In the genomic region with DNA sequence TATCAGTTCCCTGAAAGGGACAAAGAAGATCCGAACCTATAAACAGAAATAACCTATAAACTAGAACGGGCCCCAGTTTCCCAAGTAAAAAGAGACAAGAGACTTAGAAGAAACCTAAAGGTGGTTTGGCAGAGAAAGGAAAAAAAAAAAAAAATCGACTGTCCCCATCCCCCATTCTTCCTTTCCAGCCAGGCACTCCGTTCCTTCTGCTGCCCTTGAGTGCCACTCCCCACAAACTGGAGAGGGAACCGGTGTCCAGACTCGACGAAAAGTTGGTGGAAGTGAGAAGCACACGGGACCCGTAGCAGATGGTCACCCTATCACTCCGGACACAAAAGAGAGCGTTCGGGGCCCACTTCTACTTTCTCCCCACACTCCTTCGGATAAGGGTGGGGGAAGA, we compare ENCODE assay signal across 8 mouse cellular contexts. TPM values are rescaled to one million over a fixed set of nuclear protein-coding genes. Genes with fewer than 3 reads are reported as not detected.
DNase-seq lines count a peak whose midpoint lies in the region; ATAC-seq lines count a peak whose summit lies in the region.

No protein-coding gene starts in this region.

- DNase-seq in neural tube, embryonic 11.5 days (ENCODE audit: low spot score), result no peak
- DNase-seq in neural tube, embryonic 10.5 days (ENCODE audit: extremely low spot score, low spot score), result no peak
- DNase-seq in limb, embryonic 11.5 days (ENCODE audit: low spot score), result no peak
- no peak for DNase-seq in right cerebral cortex, adult 2 months (ENCODE audit: low spot score in 2 of 2)
- no peak for DNase-seq in gastrocnemius, postnatal 14 days

- H3K36me3 ChIP-seq in neural tube, embryonic 11.5 days (ENCODE audit: control insufficient read depth, insufficient read depth, low read length), result peaks cover 11% of the 10 kb centered on the region
- peaks cover 34% of the 10 kb centered on the region for H3K36me3 ChIP-seq in embryonic facial prominence, embryonic 12.5 days
- H3K36me3 ChIP-seq in limb, embryonic 11.5 days (ENCODE audit: control insufficient read depth, insufficient read depth, low read length), result peaks cover 11% of the 10 kb centered on the region
- peaks cover 21% of the 10 kb centered on the region for H3K36me3 ChIP-seq in midbrain, embryonic 16.5 days (ENCODE audit: control insufficient read depth, insufficient read depth, low read length)

- peak overlapping the region; percentile 91 for H3K9ac ChIP-seq in neural tube, embryonic 11.5 days (ENCODE audit: low read length)
- H3K9ac ChIP-seq in embryonic facial prominence, embryonic 12.5 days, result peak overlapping the region; percentile 97
- H3K9ac ChIP-seq in limb, embryonic 11.5 days (ENCODE audit: low read length), result peak overlapping the region; percentile 93
- peak overlapping the region; percentile 98 for H3K9ac ChIP-seq in midbrain, embryonic 16.5 days (ENCODE audit: low read depth, low read length)

- peak overlapping the region; percentile 83 for H3K4me2 ChIP-seq in neural tube, embryonic 11.5 days (ENCODE audit: low read depth)
- H3K4me2 ChIP-seq in embryonic facial prominence, embryonic 12.5 days (replicated peaks), result peak overlapping the region; percentile 79
- peak overlapping the region; percentile 64 for H3K4me2 ChIP-seq in limb, embryonic 11.5 days (ENCODE audit: low read depth, severe bottlenecking)
- peak overlapping the region; percentile 68 for H3K4me2 ChIP-seq in midbrain, embryonic 16.5 days (ENCODE audit: low read length)

- no peaks in the 10 kb centered on the region for H3K9me3 ChIP-seq in neural tube, embryonic 11.5 days (ENCODE audit: control insufficient read depth, low read length)
- peaks cover 16% of the 10 kb centered on the region for H3K9me3 ChIP-seq in embryonic facial prominence, embryonic 12.5 days
- peaks cover 3% of the 10 kb centered on the region; the same call in 1 of the 2 replicates for H3K9me3 ChIP-seq in limb, embryonic 11.5 days (ENCODE audit: control insufficient read depth, low read length)
- H3K9me3 ChIP-seq in midbrain, embryonic 16.5 days (replicated peaks; ENCODE audit: control insufficient read depth, low read length, poor library complexity, severe bottlenecking), result peaks cover 7% of the 10 kb centered on the region

- peaks cover 6% of the 10 kb centered on the region; the same call in 1 of the 2 replicates for H3K4me1 ChIP-seq in neural tube, embryonic 11.5 days (ENCODE audit: control insufficient read depth, insufficient read depth, low read length)
- peaks cover 25% of the 10 kb centered on the region for H3K4me1 ChIP-seq in embryonic facial prominence, embryonic 12.5 days
- H3K4me1 ChIP-seq in limb, embryonic 11.5 days (ENCODE audit: control insufficient read depth, insufficient read depth, low read length), result peaks cover 12% of the 10 kb centered on the region
- H3K4me1 ChIP-seq in midbrain, embryonic 16.5 days (ENCODE audit: control insufficient read depth, insufficient read depth, low read length), result peaks cover 34% of the 10 kb centered on the region

- no peak for ATAC-seq in neural tube, embryonic 11.5 days (ENCODE audit: insufficient read depth, low FRiP score, low TSS enrichment)
- no peak for ATAC-seq in embryonic facial prominence, embryonic 12.5 days (ENCODE audit: insufficient number of reproducible peaks, insufficient read depth, low FRiP score, low TSS enrichment)
- no peak for ATAC-seq in limb, embryonic 11.5 days (ENCODE audit: insufficient number of reproducible peaks, low FRiP score, low TSS enrichment, low read depth)
- no peak for ATAC-seq in midbrain, embryonic 16.5 days
- ATAC-seq in erythroid progenitor cell, adult 5-6 weeks (replicated peaks; ENCODE audit: low FRiP score, poor library complexity, severe bottlenecking), result no peak

- no peaks in the 10 kb centered on the region for H3K27me3 ChIP-seq in neural tube, embryonic 11.5 days (ENCODE audit: control insufficient read depth, insufficient read depth, low read length)
- H3K27me3 ChIP-seq in embryonic facial prominence, embryonic 12.5 days, result no peaks in the 10 kb centered on the region
- no peaks in the 10 kb centered on the region for H3K27me3 ChIP-seq in limb, embryonic 11.5 days (ENCODE audit: control insufficient read depth, insufficient read depth, low read length)
- no peaks in the 10 kb centered on the region for H3K27me3 ChIP-seq in midbrain, embryonic 16.5 days (ENCODE audit: control insufficient read depth, insufficient read depth, low read depth, low read length)

- 5% methylated on average over 13 of the region's 13 CpGs for WGBS in neural tube, embryonic 11.5 days
- WGBS in embryonic facial prominence, embryonic 12.5 days, result 8% methylated on average over 13 of the region's 13 CpGs
- WGBS in limb, embryonic 11.5 days, result 7% methylated on average over 13 of the region's 13 CpGs
- 7% methylated on average over 13 of the region's 13 CpGs for WGBS in midbrain, embryonic 16.5 days

- peak overlapping the region; percentile 98 for H3K4me3 ChIP-seq in neural tube, embryonic 11.5 days (ENCODE audit: low read depth, low read length)
- H3K4me3 ChIP-seq in embryonic facial prominence, embryonic 12.5 days, result peak overlapping the region; percentile 84
- H3K4me3 ChIP-seq in limb, embryonic 11.5 days (ENCODE audit: low read depth, low read length), result peak overlapping the region; percentile 99
- H3K4me3 ChIP-seq in midbrain, embryonic 16.5 days (ENCODE audit: low read depth, low read length), result peak overlapping the region; percentile 88

- intact Hi-C loops in gastrocnemius, postnatal 14 days (cut with DNase I; ENCODE audit: low total_unique reads), result no loop called here

- 0 out of 2 replicates have a peak overlapping the region, but pooled peaks have one; percentile 79 for H3K27ac ChIP-seq in neural tube, embryonic 11.5 days (ENCODE audit: low read depth, low read length)
- peak overlapping the region; percentile 91; the same call in 1 of the 2 replicates for H3K27ac ChIP-seq in embryonic facial prominence, embryonic 12.5 days
- H3K27ac ChIP-seq in limb, embryonic 11.5 days (replicated peaks; ENCODE audit: low read depth, low read length), result peak overlapping the region; percentile 78
- peak overlapping the region; percentile 95 for H3K27ac ChIP-seq in midbrain, embryonic 16.5 days (ENCODE audit: low read length)

RNA-seq across cellular contexts. Expression of gene Nnat, which starts 5.6 kb away (rescaled TPM):
- polyA plus RNA-seq in neural tube, embryonic 11.5 days (2014; fragmentation: Nextera tagmentation; extraction: Ambion mirVana), result 1,357 and 1,505 TPM in 2 replicates
- polyA plus RNA-seq in embryonic facial prominence, embryonic 12.5 days (2016; fragmentation: Nextera tagmentation; extraction: Ambion mirVana), result 1,910 and 2,445 TPM in 2 replicates
- polyA plus RNA-seq in limb, embryonic 11.5 days (2014; fragmentation: Nextera tagmentation; extraction: Ambion mirVana), result 1,283 and 1,480 TPM in 2 replicates
- polyA plus RNA-seq in midbrain, embryonic 16.5 days (2015; fragmentation: Nextera tagmentation; extraction: Ambion mirVana), result 9,243 and 10,143 TPM in 2 replicates
- total RNA-seq in erythroid progenitor cell, adult 5-6 weeks (2015; ENCODE audit: low replicate concordance), result not detected in 2 replicates
- not detected in 2 replicates for total RNA-seq in erythroid progenitor cell, adult 5-6 weeks (2017; ENCODE audit: low replicate concordance)
- total RNA-seq in gastrocnemius, postnatal 14 days (2021), result 1 to 10 TPM; 1.4 to 5.4 TPM

RNA-seq across cellular contexts. Expression of gene Blcap, which starts 5.6 kb away (rescaled TPM):
- polyA plus RNA-seq in neural tube, embryonic 11.5 days (2014; fragmentation: Nextera tagmentation; extraction: Ambion mirVana), result 99.5 and 105 TPM in 2 replicates
- 77.9 and 84.8 TPM in 2 replicates for polyA plus RNA-seq in embryonic facial prominence, embryonic 12.5 days (2016; fragmentation: Nextera tagmentation; extraction: Ambion mirVana)
- polyA plus RNA-seq in limb, embryonic 11.5 days (2014; fragmentation: Nextera tagmentation; extraction: Ambion mirVana), result 73.8 and 76.0 TPM in 2 replicates
- polyA plus RNA-seq in midbrain, embryonic 16.5 days (2015; fragmentation: Nextera tagmentation; extraction: Ambion mirVana), result 357 and 363 TPM in 2 replicates
- 1.7 and 4.0 TPM in 2 replicates for total RNA-seq in erythroid progenitor cell, adult 5-6 weeks (2015; ENCODE audit: low replicate concordance)
- 1.8 and 3.2 TPM in 2 replicates for total RNA-seq in erythroid progenitor cell, adult 5-6 weeks (2017; ENCODE audit: low replicate concordance)
- total RNA-seq in gastrocnemius, postnatal 14 days (2021), result 10 to 100 TPM; 15.8 to 16.7 TPM
